Mouse (Mus musculus): ENCODE measurements at regions not wholly inside any gene's neighbourhood (a gene's known extent, or its start where the extent isn't known, plus 50 kb on each side); places are given as distances from the start of the nearest gene placed in this dataset.
A peak's percentile ranks its signal among the peaks of the same experiment; 100 is the strongest.

DNA sequence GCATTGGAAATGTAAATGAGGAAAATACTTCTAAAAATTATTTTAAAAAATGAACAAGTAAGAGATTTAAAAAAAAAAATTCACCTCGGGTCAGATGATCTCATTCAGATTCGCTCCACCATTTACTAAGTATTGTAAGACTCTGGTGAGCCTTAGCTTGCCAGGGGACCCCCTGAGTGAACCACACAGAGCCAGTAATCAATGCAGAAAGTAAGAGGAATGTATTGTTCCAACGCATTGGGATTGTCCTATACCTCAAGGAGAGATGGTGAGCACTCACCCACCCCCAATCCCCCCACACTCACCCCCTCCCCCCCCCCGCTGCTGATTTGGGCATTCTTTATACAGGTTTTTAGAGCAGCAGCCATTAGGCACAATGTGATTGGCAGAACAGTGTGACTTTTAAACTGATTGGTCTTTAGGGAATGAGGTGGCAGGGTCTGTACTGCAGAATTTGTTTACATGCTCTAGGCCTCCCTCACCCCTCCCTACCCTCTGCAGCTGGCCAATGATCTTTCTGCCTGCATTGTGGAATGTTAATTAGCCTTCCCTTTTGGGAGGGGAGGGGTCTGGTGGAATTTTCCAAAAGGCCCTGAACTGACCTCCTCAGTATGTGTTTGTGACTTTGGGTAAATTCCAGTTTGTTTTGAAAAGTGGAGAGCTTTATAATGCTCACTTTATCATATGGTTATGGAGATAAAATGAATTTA is 1043.4 kb downstream of the Cdh8 start:
- H3K36me3 ChIP-seq (ENCODE audit: control insufficient read depth, insufficient read depth, low read length, poor library complexity, severe bottlenecking): no peaks in the 10 kb centered on the region
- H3K4me3 ChIP-seq (ENCODE audit: insufficient read depth in 1 of 2, low read depth in 1 of 2, low read length in 2 of 2, poor library complexity in 1 of 2, severe bottlenecking in 1 of 2): no peak overlapping the region
- H3K9me3 ChIP-seq (ENCODE audit: control insufficient read depth, insufficient read depth, low read depth, low read length): no peaks in the 10 kb centered on the region
- TF ChIP-seq ZNF384 (IDR thresholded peaks at IDR 0.05; ENCODE audit: low read depth, low read length): no peak
- TF ChIP-seq HCFC1 (IDR thresholded peaks at IDR 0.05; ENCODE audit: borderline replicate concordance, insufficient read depth, low read length): no peak
- TF ChIP-seq CHD2 (IDR thresholded peaks at IDR 0.05; ENCODE audit: low read depth, low read length): no peak
- TF ChIP-seq MAFK (IDR thresholded peaks at IDR 0.05; ENCODE audit: insufficient read depth, low read depth, low read length): no peak
- TF ChIP-seq ZC3H11A (IDR thresholded peaks at IDR 0.05; ENCODE audit: borderline replicate concordance, low read depth, low read length): no peak
- in situ Hi-C loops (cut with MboI; ENCODE audit: low sequenced_read_pairs in 2 of 2, unreplicated experiment in 2 of 2): no loop called here
- no peak overlapping the region for H3K9ac ChIP-seq (ENCODE audit: insufficient read depth, low read depth, low read length, poor library complexity, severe bottlenecking)
- no peaks in the 10 kb centered on the region for H3K4me1 ChIP-seq (ENCODE audit: control insufficient read depth in 2 of 2, insufficient read depth in 2 of 2, low read length in 2 of 2, poor library complexity in 1 of 2)
- DNase-seq (ENCODE audit: low read depth, low spot score): peak; percentile 19
- H3K27ac ChIP-seq (ENCODE audit: insufficient read depth, low read depth, low read length, poor library complexity, severe bottlenecking): no peak overlapping the region

DNA sequence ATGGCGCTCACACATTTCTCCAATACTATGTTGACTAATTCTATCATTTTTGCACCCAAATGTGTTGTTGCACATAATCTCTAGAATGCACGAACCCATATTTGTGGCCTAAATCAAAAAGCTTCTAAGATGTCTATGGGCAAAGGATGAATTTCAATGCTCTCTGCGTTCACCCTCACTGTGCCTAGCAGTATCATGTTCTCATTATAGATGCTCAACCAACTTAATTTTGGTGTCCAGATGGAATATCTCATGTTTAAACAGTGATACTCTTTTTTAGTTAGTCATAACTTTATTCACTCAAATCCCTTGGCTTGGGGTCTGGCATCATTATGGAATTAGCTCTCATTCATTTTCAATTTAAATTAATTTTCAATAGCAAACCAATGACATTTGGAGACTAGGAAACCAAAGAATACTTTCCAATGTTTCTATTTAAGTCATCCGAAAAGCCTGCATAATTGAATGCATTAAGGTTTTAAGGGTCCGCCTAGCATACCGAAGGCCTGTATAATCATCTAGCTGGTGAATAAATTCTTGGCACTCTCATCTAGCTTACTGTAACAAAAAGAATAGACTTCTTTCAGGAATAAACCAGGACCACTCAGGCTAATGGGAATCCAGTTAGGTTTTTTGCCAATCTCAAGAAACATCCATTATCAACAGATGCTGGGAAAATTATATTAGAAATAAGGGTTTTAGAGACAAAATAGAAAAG is 1050.7 kb downstream of the Cdh8 start:
- in situ Hi-C loops (cut with MboI; ENCODE audit: low sequenced_read_pairs in 2 of 2, unreplicated experiment in 2 of 2): no loop called here
- H3K9me3 ChIP-seq (ENCODE audit: control insufficient read depth, insufficient read depth, low read depth, low read length): no peaks in the 10 kb centered on the region

DNA sequence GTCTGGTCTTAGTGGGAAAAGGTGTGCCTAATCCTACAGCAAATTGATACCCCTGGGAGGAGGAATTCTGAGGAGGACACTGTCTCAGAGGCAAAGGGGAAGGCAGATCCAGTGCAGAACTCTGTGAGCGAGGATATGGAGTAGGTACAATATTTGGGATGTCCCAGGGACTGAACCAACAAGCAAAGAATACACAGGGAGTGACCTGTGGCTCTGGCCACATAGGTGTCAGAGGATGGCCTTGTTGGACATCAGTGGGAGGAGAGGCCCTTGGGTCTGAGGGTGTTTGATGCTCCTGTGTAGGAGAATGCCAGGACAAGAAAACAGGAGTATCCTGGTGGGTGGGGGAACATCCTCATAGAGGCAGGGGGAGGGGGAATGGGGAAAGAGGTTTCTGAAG is 1079.0 kb downstream of the Cdh8 start:
- H3K9me3 ChIP-seq (ENCODE audit: control insufficient read depth, insufficient read depth, low read depth, low read length): no peaks in the 10 kb centered on the region
- no peaks in the 10 kb centered on the region for H3K36me3 ChIP-seq (ENCODE audit: control insufficient read depth, insufficient read depth, low read length, poor library complexity, severe bottlenecking)
- DNase-seq (ENCODE audit: low read depth, low spot score): no peak
- H3K27ac ChIP-seq (ENCODE audit: insufficient read depth, low read depth, low read length, poor library complexity, severe bottlenecking): no peak overlapping the region
- in situ Hi-C loops (cut with MboI; ENCODE audit: low sequenced_read_pairs in 2 of 2, unreplicated experiment in 2 of 2): no loop called here
- TF ChIP-seq CHD2 (IDR thresholded peaks at IDR 0.05; ENCODE audit: low read depth, low read length) (no peak), HCFC1 (IDR thresholded peaks at IDR 0.05; ENCODE audit: borderline replicate concordance, insufficient read depth, low read length) (no peak), ZNF384 (IDR thresholded peaks at IDR 0.05; ENCODE audit: low read depth, low read length) (no peak), MAFK (IDR thresholded peaks at IDR 0.05; ENCODE audit: insufficient read depth, low read depth, low read length) (no peak), ZC3H11A (IDR thresholded peaks at IDR 0.05; ENCODE audit: borderline replicate concordance, low read depth, low read length) (no peak)
- no peaks in the 10 kb centered on the region for H3K4me1 ChIP-seq (ENCODE audit: control insufficient read depth in 2 of 2, insufficient read depth in 2 of 2, low read length in 2 of 2, poor library complexity in 1 of 2)
- no peak overlapping the region for H3K4me3 ChIP-seq (ENCODE audit: insufficient read depth in 1 of 2, low read depth in 1 of 2, low read length in 2 of 2, poor library complexity in 1 of 2, severe bottlenecking in 1 of 2)
- H3K9ac ChIP-seq (ENCODE audit: insufficient read depth, low read depth, low read length, poor library complexity, severe bottlenecking): no peak overlapping the region

More for the DNA sequence above, 1050.7 kb downstream of the Cdh8 start:
- no peak overlapping the region for H3K27ac ChIP-seq (ENCODE audit: insufficient read depth, low read depth, low read length, poor library complexity, severe bottlenecking)
- no peak overlapping the region for H3K4me3 ChIP-seq (ENCODE audit: insufficient read depth in 1 of 2, low read depth in 1 of 2, low read length in 2 of 2, poor library complexity in 1 of 2, severe bottlenecking in 1 of 2)
- no peaks in the 10 kb centered on the region for H3K4me1 ChIP-seq (ENCODE audit: control insufficient read depth in 2 of 2, insufficient read depth in 2 of 2, low read length in 2 of 2, poor library complexity in 1 of 2)
- TF ChIP-seq HCFC1 (IDR thresholded peaks at IDR 0.05; ENCODE audit: borderline replicate concordance, insufficient read depth, low read length) (no peak), CHD2 (IDR thresholded peaks at IDR 0.05; ENCODE audit: low read depth, low read length) (no peak), ZC3H11A (IDR thresholded peaks at IDR 0.05; ENCODE audit: borderline replicate concordance, low read depth, low read length) (no peak), MAFK (IDR thresholded peaks at IDR 0.05; ENCODE audit: insufficient read depth, low read depth, low read length) (no peak), ZNF384 (IDR thresholded peaks at IDR 0.05; ENCODE audit: low read depth, low read length) (no peak)
- no peaks in the 10 kb centered on the region for H3K36me3 ChIP-seq (ENCODE audit: control insufficient read depth, insufficient read depth, low read length, poor library complexity, severe bottlenecking)
- DNase-seq (ENCODE audit: low read depth, low spot score): no peak
- H3K9ac ChIP-seq (ENCODE audit: insufficient read depth, low read depth, low read length, poor library complexity, severe bottlenecking): no peak overlapping the region

DNA sequence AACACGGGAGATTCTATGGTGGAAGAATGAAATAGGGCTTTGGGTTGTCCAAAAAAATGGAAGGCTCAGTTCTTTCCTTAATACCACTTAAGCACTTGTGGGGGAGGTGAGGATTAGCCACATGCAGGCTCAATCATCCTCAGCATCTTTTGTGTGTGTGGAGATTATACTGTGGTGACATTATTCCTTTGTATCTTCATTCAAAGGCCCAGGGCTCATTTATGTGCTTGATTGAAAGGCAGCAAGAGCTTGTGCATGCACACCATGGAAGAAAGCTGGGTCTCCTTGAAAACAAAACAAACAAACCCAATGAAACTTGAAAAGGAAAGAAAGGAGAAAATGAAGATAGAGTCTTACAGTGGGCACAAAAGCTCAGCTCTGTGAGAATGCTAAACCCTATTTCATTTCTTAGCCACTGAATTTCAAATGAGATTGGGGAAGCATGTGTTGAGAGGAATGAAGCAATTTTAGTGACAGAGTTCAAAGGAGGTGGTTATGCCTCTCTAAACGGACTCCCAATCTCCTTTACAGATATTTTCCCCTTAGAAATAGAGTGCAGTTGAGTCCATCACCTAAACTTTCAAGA is 1106.8 kb downstream of the Cdh8 start:
- no peak overlapping the region for H3K4me3 ChIP-seq (ENCODE audit: insufficient read depth in 1 of 2, low read depth in 1 of 2, low read length in 2 of 2, poor library complexity in 1 of 2, severe bottlenecking in 1 of 2)
- H3K36me3 ChIP-seq (ENCODE audit: control insufficient read depth, insufficient read depth, low read length, poor library complexity, severe bottlenecking): no peaks in the 10 kb centered on the region
- DNase-seq (ENCODE audit: low read depth, low spot score): no peak
- H3K27ac ChIP-seq (ENCODE audit: insufficient read depth, low read depth, low read length, poor library complexity, severe bottlenecking): no peak overlapping the region
- H3K9me3 ChIP-seq (ENCODE audit: control insufficient read depth, insufficient read depth, low read depth, low read length): no peaks in the 10 kb centered on the region
- in situ Hi-C loops (cut with MboI; ENCODE audit: low sequenced_read_pairs in 2 of 2, unreplicated experiment in 2 of 2): no loop called here
- no peak for TF ChIP-seq MAFK (IDR thresholded peaks at IDR 0.05; ENCODE audit: insufficient read depth, low read depth, low read length)
- TF ChIP-seq ZNF384 (IDR thresholded peaks at IDR 0.05; ENCODE audit: low read depth, low read length): no peak
- no peak for TF ChIP-seq CHD2 (IDR thresholded peaks at IDR 0.05; ENCODE audit: low read depth, low read length)
- TF ChIP-seq HCFC1 (IDR thresholded peaks at IDR 0.05; ENCODE audit: borderline replicate concordance, insufficient read depth, low read length): no peak
- TF ChIP-seq ZC3H11A (IDR thresholded peaks at IDR 0.05; ENCODE audit: borderline replicate concordance, low read depth, low read length): no peak
- H3K9ac ChIP-seq (ENCODE audit: insufficient read depth, low read depth, low read length, poor library complexity, severe bottlenecking): no peak overlapping the region
- H3K4me1 ChIP-seq (ENCODE audit: control insufficient read depth in 2 of 2, insufficient read depth in 2 of 2, low read length in 2 of 2, poor library complexity in 1 of 2): no peaks in the 10 kb centered on the region

All from ES-E14 (cell line).